Mouse (Mus musculus) erythroblast, embryonic 14.5 days (primary cell): ENCODE results near the gene Cd72. TPM values are rescaled to one million over a fixed set of nuclear protein-coding genes. Genes with fewer than 3 reads are reported as not detected.

Source experiments
- H3K27me3 ChIP-seq: 2 replicates; pipeline ENCODE4 v1.6.1; 2012; ENCODE audit warnings: inconsistent platforms; ENCODE audit not compliant: control insufficient read depth
- H3K36me3 ChIP-seq: 2 replicates; pipeline ENCODE4 v1.6.1; 2012; ENCODE audit warnings: mild to moderate bottlenecking, inconsistent platforms; ENCODE audit not compliant: control insufficient read depth
- H3K4me1 ChIP-seq: 2 replicates; pipeline ENCODE4 v1.6.1; 2012; ENCODE audit warnings: inconsistent platforms; ENCODE audit not compliant: control insufficient read depth
- H3K4me3 ChIP-seq: replicated peaks from 2 replicates; pipeline ENCODE3; 2012; ENCODE audit warnings: moderate library complexity, mild to moderate bottlenecking, inconsistent platforms
- H3K9me3 ChIP-seq: 2 replicates; pipeline ENCODE4 v1.6.1; 2012; ENCODE audit warnings: low read length, inconsistent platforms, mixed read lengths; ENCODE audit not compliant: control insufficient read depth
- GATA1 ChIP-seq: IDR thresholded peaks from 2 replicates; pipeline ENCODE4 v1.6.1; 2012; ENCODE audit warnings: low read length, inconsistent platforms, mixed read lengths
- TAL1 ChIP-seq: IDR thresholded peaks from 3 replicates; pipeline ENCODE4 v1.6.1; 2012; ENCODE audit warnings: low read length, inconsistent platforms, mixed read lengths
- polyA plus RNA-seq: library from polyadenylated mRNA; stranded (reverse); fragments of >175 nt; gene quantifications from 2 replicates; pipeline ENCODE4 v1.2.3, GENCODE M21; 2012

Gene Cd72
- polyA plus RNA-seq, 1 experiment, result 0.09 TPM

DNA sequence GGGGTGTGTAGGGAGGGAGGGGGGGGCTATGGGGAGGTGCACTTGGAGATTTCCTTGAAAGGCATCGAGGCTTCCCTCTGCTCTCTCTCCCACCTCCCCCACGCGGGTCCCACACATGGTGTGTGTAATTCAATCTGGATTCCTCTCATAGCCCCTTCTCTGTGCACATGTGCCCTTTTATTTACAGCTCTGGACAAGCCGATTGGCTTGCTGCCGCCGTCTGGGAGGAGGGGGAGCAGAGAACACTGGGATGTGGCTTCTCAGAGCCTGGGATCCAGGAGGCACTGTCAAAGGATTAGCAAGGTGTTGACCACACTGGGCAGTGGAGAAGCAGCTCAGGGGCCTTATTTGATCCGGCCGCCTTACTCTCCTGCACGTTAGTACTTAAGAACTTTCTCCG is 53.5 kb downstream of the Cd72 start:
- Histone ChIP-seq H3K9me3 (no peaks in the 10 kb centered on the region), H3K4me3 (no peak overlapping the region), H3K4me1 (no peaks in the 10 kb centered on the region), H3K36me3 (no peaks in the 10 kb centered on the region), H3K27me3 (peaks cover 8% of the 10 kb centered on the region)
- TF ChIP-seq TAL1, result no peak
- TF ChIP-seq GATA1, result no peak

DNA sequence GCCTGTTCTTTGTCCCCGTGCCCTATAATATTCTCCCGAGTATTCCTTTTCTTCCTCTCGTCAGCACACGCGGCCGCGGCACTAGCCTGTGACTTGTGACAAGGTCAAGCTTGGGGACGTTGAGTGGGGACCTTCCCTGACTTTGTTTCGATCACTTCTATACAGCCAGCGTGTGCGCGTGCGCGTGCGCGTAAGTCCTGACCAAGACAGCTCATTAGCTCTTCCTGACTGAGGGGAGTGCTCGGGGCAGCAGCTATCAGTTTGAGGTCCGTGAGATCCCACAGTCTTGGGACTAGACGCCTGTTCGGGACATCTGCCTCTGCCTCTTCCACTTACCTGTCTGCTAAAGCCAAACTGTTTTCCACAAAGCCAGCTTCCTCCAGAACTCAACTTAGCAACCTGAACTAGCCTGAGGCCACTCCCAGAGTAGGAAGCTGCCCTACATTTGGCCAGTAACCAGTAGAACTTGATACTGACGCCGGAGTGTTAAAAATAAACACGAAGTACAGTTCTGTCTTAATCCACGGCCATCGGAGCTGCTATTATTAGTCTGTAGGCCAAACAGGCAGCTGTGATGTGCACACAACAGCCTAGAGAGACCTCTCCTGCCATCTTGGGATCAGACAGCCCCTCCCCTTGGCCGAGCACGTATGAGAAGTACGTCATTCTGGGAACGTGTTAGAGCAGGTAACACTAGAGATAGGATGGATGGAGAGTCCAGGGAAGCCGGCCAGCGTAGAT is 54.9 kb downstream of the Cd72 start:
- TF ChIP-seq TAL1 (no peak), GATA1 (no peak)

DNA sequence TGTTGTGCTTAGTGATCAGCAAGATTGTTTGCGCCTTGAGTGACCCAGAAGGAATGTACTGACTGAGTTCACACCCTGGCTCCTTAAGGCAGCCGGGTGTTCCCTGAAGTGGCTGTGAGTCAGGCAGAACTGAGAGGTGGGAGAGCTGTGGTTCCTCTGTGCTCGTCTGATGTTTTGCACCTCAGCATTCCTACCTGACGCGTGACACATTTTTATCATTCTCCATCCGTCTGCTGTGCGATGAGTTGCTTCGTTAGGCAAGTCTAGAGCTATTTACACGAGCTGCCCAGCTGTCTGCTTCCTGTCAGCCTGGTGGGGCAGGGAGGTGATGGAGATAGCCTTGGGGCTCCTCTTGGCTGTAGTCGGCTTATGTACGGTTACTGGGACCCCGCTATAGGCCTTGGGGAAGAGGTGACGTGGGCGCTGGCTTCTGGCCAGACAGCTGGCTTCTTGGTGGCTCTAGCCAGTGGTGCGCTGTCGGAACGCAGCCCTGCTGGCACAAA is 55.5 kb downstream of the Cd72 start:
- no peak overlapping the region for H3K4me3 ChIP-seq
- H3K9me3 ChIP-seq, result no peaks in the 10 kb centered on the region
- H3K4me1 ChIP-seq, result no peaks in the 10 kb centered on the region
- no peaks in the 10 kb centered on the region for H3K36me3 ChIP-seq
- no peak for TF ChIP-seq GATA1
- TF ChIP-seq TAL1, result no peak
- no peaks in the 10 kb centered on the region for H3K27me3 ChIP-seq

More for the DNA sequence above, 54.9 kb downstream of the Cd72 start:
- H3K4me3 ChIP-seq, result no peak overlapping the region
- no peaks in the 10 kb centered on the region for H3K27me3 ChIP-seq
- no peaks in the 10 kb centered on the region for H3K9me3 ChIP-seq
- no peaks in the 10 kb centered on the region for H3K36me3 ChIP-seq
- no peaks in the 10 kb centered on the region for H3K4me1 ChIP-seq

DNA sequence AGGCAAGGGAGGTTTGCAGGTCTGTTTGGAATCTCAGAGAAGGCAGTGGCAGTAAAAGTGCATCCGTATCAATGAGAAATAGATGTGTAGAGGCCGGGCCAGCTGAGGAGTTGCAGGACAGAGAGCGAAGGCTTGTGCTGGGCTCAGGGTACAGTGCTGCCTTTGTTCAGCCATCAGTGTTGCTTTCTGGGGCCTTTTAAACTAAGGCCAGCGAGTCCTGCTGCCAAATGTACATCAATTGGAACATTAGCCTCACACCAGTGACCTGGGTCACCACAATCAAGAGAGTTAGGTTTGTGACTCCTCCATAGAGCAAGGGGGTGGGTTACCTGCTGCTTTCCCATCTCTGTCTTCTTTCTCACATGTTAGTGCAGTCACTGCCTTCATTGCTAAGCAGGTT is 56.4 kb downstream of the Cd72 start:
- no peak overlapping the region for H3K4me3 ChIP-seq
- TF ChIP-seq GATA1 (no peak), TAL1 (no peak)
- H3K27me3 ChIP-seq, result no peaks in the 10 kb centered on the region
- H3K4me1 ChIP-seq, result no peaks in the 10 kb centered on the region
- H3K36me3 ChIP-seq, result no peaks in the 10 kb centered on the region
- H3K9me3 ChIP-seq, result no peaks in the 10 kb centered on the region

Other genes with a start within 250 kb of the Cd72 start
- not detected in 2 replicates for gene Atp8b5, start 187.5 kb downstream of the Cd72 start, polyA plus RNA-seq
- gene Rusc2, start 72.6 kb downstream of the Cd72 start, polyA plus RNA-seq, result 0.03 TPM in 1 of 2 replicates, not detected in the other
- 0.05 and 0.10 TPM in 2 replicates for gene Fam166b, start 25.5 kb downstream of the Cd72 start, polyA plus RNA-seq
- gene Tesk1, start 12.7 kb downstream of the Cd72 start, polyA plus RNA-seq, result 1.6 and 1.9 TPM in 2 replicates
- gene Sit1, start 29.1 kb upstream of the Cd72 start, polyA plus RNA-seq, result not detected in 2 replicates
- gene Ccdc107, start 38.3 kb upstream of the Cd72 start, polyA plus RNA-seq, result 10.5 and 12.4 TPM in 2 replicates
- gene Arhgef39, start 45.1 kb upstream of the Cd72 start, polyA plus RNA-seq, result 9.4 and 10.5 TPM in 2 replicates
- gene Car9, start 52.3 kb upstream of the Cd72 start, polyA plus RNA-seq, result not detected in 2 replicates
- 0.13 TPM in 1 of 2 replicates, not detected in the other for gene Tpm2, start 69.1 kb upstream of the Cd72 start, polyA plus RNA-seq
- gene Creb3, start 107.7 kb upstream of the Cd72 start, polyA plus RNA-seq, result 0.10 and 0.20 TPM in 2 replicates
- 17.6 and 19.2 TPM in 2 replicates for gene Tln1, start 108.1 kb upstream of the Cd72 start, polyA plus RNA-seq
- gene Rgp1, start 124.1 kb upstream of the Cd72 start, polyA plus RNA-seq, result 3.5 and 7.2 TPM in 2 replicates
- gene Gba2, start 124.2 kb upstream of the Cd72 start, polyA plus RNA-seq, result 0.70 and 1.1 TPM in 2 replicates
- not detected in 2 replicates for gene Msmp, start 129.9 kb upstream of the Cd72 start, polyA plus RNA-seq
- gene Npr2, start 177.3 kb upstream of the Cd72 start, polyA plus RNA-seq, result 0.15 TPM in 1 of 2 replicates, not detected in the other
- gene Spag8, start 199.0 kb upstream of the Cd72 start, polyA plus RNA-seq, result not detected in 2 replicates
- 3.9 and 4.6 TPM in 2 replicates for gene Hint2, start 201.8 kb upstream of the Cd72 start, polyA plus RNA-seq
- 0.03 and 0.11 TPM in 2 replicates for gene Tmem8b, start 214.3 kb upstream of the Cd72 start, polyA plus RNA-seq
- 0.03 and 0.04 TPM in 2 replicates for gene Fam221b, start 214.5 kb upstream of the Cd72 start, polyA plus RNA-seq
- gene Olfr70, start 246.2 kb upstream of the Cd72 start, polyA plus RNA-seq, result not detected in 2 replicates